7 mouse cellular contexts compared by ENCODE assay signal in genomic region chr6:128802999-128803857, GRCm38 (mm10). TPM values are rescaled to one million over a fixed set of nuclear protein-coding genes. Genes with fewer than 3 reads are reported as not detected.
A peak's percentile ranks its signal among the peaks of the same experiment; 100 is the strongest.
DNase-seq lines count a peak whose midpoint lies in the region; ATAC-seq lines count a peak whose summit lies in the region.

No protein-coding gene starts in this region.

- H3K4me3 ChIP-seq in intestine, embryonic 15.5 days (replicated peaks), result peak overlapping the region; percentile 43
- peak overlapping the region; percentile 61 for H3K4me3 ChIP-seq in midbrain, embryonic 10.5 days

- H3K4me2 ChIP-seq in intestine, embryonic 15.5 days (replicated peaks), result peak overlapping the region; percentile 74

- 7% methylated on average over 26 of the region's 26 CpGs for WGBS in intestine, embryonic 15.5 days
- WGBS in midbrain, embryonic 10.5 days, result 10% methylated on average over 26 of the region's 26 CpGs

- peak; percentile 92 for ATAC-seq in intestine, embryonic 15.5 days

- intact Hi-C loops in gastrocnemius, postnatal 36 days (cut with DNase I), result loop anchor here (2.0 kb wide), 1 partner anchor 38 kb away; no protein-coding TSS in a partner anchor
- intact Hi-C loops in left cerebral cortex, postnatal 25 days (cut with DNase I), result loop anchor here (1.0 kb wide), 2 partner anchors 35 to 39 kb away; no protein-coding TSS in a partner anchor

- no peak overlapping the region; the same call in 1 of the 2 replicates for H3K27ac ChIP-seq in intestine, embryonic 15.5 days
- H3K27ac ChIP-seq in midbrain, embryonic 10.5 days (replicated peaks), result 0 out of 2 replicates have a peak overlapping the region, but pooled peaks have one; percentile 9

- H3K9ac ChIP-seq in intestine, embryonic 15.5 days, result peak overlapping the region; percentile 56

- no peaks in the 10 kb centered on the region for H3K27me3 ChIP-seq in intestine, embryonic 15.5 days (replicated peaks)
- no peaks in the 10 kb centered on the region for H3K27me3 ChIP-seq in midbrain, embryonic 10.5 days (ENCODE audit: low read depth, poor library complexity, severe bottlenecking)

- H3K4me1 ChIP-seq in intestine, embryonic 15.5 days (replicated peaks), result 0 out of 2 replicates have a peak, but pooled peaks cover 1% of the 10 kb centered on the region
- peaks cover 13% of the 10 kb centered on the region for H3K4me1 ChIP-seq in midbrain, embryonic 10.5 days

- peak; percentile 95 for DNase-seq in adrenal gland, adult 2 months
- peak; percentile 95 for DNase-seq in embryo, embryonic 11.5 days (ENCODE audit: low read depth, low spot score)
- DNase-seq in gastrocnemius, postnatal 36 days, result peak; percentile 93 to 94
- peak; percentile 94 to 98 for DNase-seq in left cerebral cortex, postnatal 25 days (ENCODE audit: low spot score in 2 of 2)
- DNase-seq in midbrain, embryonic 10.5 days (ENCODE audit: low spot score), result peak; percentile 98
- DNase-seq in right cerebral cortex, postnatal 4 days, result peak; percentile 99

- no peaks in the 10 kb centered on the region for H3K9me3 ChIP-seq in intestine, embryonic 15.5 days
- H3K9me3 ChIP-seq in midbrain, embryonic 10.5 days (replicated peaks), result no peaks in the 10 kb centered on the region

- no peaks in the 10 kb centered on the region for H3K36me3 ChIP-seq in intestine, embryonic 15.5 days
- no peaks in the 10 kb centered on the region for H3K36me3 ChIP-seq in midbrain, embryonic 10.5 days

RNA-seq across cellular contexts. Expression of gene Klrb1c, which starts 14.2 kb away (rescaled TPM):
- under 1 TPM; 0.23 to 0.31 TPM for total RNA-seq in adrenal gland, adult 2 months (2021)
- 0.08 and 0.16 TPM in 2 replicates for polyA plus RNA-seq in adrenal gland, adult 2 months (2012; rRNA removed)
- total RNA-seq in gastrocnemius, postnatal 36 days (2021), result not detected
- polyA plus RNA-seq in intestine, embryonic 15.5 days (2015; fragmentation: Nextera tagmentation; extraction: Ambion mirVana), result 0.30 and 0.34 TPM in 2 replicates
- not detected for total RNA-seq in left cerebral cortex, postnatal 25 days (2021)
- polyA plus RNA-seq in midbrain, embryonic 10.5 days (2016; fragmentation: Nextera tagmentation; extraction: Ambion mirVana), result not detected in 2 replicates

RNA-seq across cellular contexts. Expression of gene Gm44511, which starts 22.9 kb away (rescaled TPM):
- total RNA-seq in adrenal gland, adult 2 months (2021), result not detected
- not detected in 2 replicates for polyA plus RNA-seq in adrenal gland, adult 2 months (2012; rRNA removed)
- not detected for total RNA-seq in gastrocnemius, postnatal 36 days (2021)
- not detected in 2 replicates for polyA plus RNA-seq in intestine, embryonic 15.5 days (2015; fragmentation: Nextera tagmentation; extraction: Ambion mirVana)
- not detected for total RNA-seq in left cerebral cortex, postnatal 25 days (2021)
- polyA plus RNA-seq in midbrain, embryonic 10.5 days (2016; fragmentation: Nextera tagmentation; extraction: Ambion mirVana), result not detected in 2 replicates

RNA-seq across cellular contexts. Expression of gene Klrb1b, which starts 22.9 kb away (rescaled TPM):
- total RNA-seq in adrenal gland, adult 2 months (2021), result under 1 TPM; 0.66 to 0.79 TPM
- 0.12 TPM in 1 of 2 replicates, not detected in the other for polyA plus RNA-seq in adrenal gland, adult 2 months (2012; rRNA removed)
- not detected for total RNA-seq in gastrocnemius, postnatal 36 days (2021)
- 1.2 TPM in 2 replicates for polyA plus RNA-seq in intestine, embryonic 15.5 days (2015; fragmentation: Nextera tagmentation; extraction: Ambion mirVana)
- total RNA-seq in left cerebral cortex, postnatal 25 days (2021), result not detected
- not detected in 2 replicates for polyA plus RNA-seq in midbrain, embryonic 10.5 days (2016; fragmentation: Nextera tagmentation; extraction: Ambion mirVana)
